Mouse (Mus musculus): ENCODE measurements around the gene Rasl11a. TPM values are rescaled to one million over a fixed set of nuclear protein-coding genes. Genes with fewer than 3 reads are reported as not detected.
"Not testable (repeated sequence)": the region's sequence is repeated elsewhere in the genome, so short reads cannot be mapped to it uniquely, and the experiment has no call there.

Gene Rasl11a
- polyA plus RNA-seq, 1 experiment, result 20.2 TPM

DNA sequence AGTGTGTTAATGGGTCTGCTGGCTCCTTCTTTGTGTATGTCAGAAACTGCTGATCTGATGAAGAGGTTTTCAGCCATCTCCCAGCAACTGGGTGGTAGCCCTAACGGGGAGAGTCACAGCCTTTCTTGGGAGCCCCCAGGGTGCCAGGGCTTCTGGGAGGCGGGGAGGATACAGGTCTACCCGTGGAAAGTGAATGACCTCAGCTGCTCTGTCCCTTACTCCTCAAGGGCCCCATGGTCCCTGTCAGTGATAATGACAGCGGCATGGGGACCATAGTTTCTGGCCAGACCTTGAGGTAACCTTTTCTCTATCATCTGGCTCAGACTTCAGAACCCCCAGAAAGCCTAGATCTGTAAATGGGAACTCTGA lies 23.1 kb downstream of the Rasl11a start:
- H3K36me3 ChIP-seq (ENCODE audit: control insufficient read depth, insufficient read depth, low read length), result no peaks in the 10 kb centered on the region
- TF ChIP-seq POLR2A (IDR thresholded peaks at IDR 0.05; ENCODE audit: low read depth, low read length), result no peak
- TF ChIP-seq CTCF (conservative IDR thresholded peaks at IDR 0.05; ENCODE audit: insufficient read depth, insufficient read length, low read depth, low read length), result no peak
- H3K27ac ChIP-seq (ENCODE audit: insufficient read depth, low read depth, low read length), result no peak overlapping the region
- DNase-seq, result no peak
- no peak overlapping the region for H3K4me3 ChIP-seq (ENCODE audit: insufficient read depth, low read depth, low read length)
- no peaks in the 10 kb centered on the region for H3K27me3 ChIP-seq (replicated peaks; ENCODE audit: control insufficient read depth, insufficient read depth, low read length)
- no peaks in the 10 kb centered on the region for H3K4me1 ChIP-seq (ENCODE audit: control insufficient read depth, insufficient read depth, low read length)
- WGBS, result 53% methylated on average over 4 of the region's 4 CpGs

DNA sequence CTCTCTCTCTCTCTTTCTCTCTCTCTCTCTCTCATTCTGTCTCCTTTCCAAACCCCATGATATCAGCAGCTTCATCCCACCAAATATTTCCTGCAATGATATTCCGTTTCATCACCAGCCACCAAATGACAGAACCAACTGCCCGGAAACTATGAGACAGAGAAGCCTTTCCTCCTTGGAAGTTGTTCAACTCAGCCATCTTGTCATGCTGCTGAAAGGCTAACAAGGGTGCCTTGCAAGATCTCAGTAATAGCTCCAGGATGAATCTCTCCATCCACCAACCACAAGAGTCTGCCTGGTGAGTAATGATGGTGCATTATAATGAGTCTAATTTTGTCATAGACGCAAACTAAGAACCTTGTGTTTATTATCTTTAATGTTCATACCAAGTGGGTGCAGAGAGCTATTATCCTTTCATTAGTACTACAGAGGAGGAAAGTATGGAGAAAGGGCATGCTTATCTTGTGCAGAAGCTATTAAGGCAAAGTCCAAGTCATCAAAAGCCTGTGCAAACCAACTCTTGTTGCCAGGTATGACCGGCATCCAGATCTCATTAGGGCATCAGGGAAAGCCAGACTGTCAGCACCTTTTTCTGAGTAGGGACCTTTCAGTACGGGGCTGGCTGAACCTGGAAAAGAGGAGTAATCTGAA lies 28.2 kb downstream of the Rasl11a start:
- Histone ChIP-seq H3K27ac (ENCODE audit: insufficient read depth, low read depth, low read length) (no peak overlapping the region), H3K4me3 (ENCODE audit: insufficient read depth, low read depth, low read length) (no peak overlapping the region), H3K27me3 (replicated peaks; ENCODE audit: control insufficient read depth, insufficient read depth, low read length) (no peaks in the 10 kb centered on the region), H3K36me3 (ENCODE audit: control insufficient read depth, insufficient read depth, low read length) (no peaks in the 10 kb centered on the region), H3K4me1 (ENCODE audit: control insufficient read depth, insufficient read depth, low read length) (no peaks in the 10 kb centered on the region)
- 84% methylated on average over 5 of the region's 5 CpGs for WGBS
- no peak for DNase-seq
- TF ChIP-seq CTCF (conservative IDR thresholded peaks at IDR 0.05; ENCODE audit: insufficient read depth, insufficient read length, low read depth, low read length), result no peak
- TF ChIP-seq POLR2A (IDR thresholded peaks at IDR 0.05; ENCODE audit: low read depth, low read length), result no peak

DNA sequence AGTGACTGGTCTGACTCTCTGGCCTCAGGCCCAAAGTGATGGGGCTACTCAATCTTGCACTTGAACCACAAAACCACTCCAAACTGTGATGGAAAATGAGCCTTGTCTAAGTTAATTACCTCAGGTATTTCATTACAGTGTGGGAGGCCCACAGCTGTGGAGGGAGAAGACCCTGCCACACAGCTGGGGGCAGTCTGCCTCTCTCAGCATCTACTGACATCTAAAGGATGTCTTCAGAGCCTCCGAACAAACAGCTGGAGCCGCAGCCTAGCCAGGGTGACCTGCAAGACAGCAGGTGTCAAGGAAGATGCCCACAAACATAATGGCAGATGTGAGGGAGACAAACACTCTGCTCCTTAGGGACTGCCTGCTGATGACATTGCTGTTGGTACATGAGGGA lies 31.2 kb downstream of the Rasl11a start:
- Histone ChIP-seq H3K4me3 (ENCODE audit: insufficient read depth, low read depth, low read length) (no peak overlapping the region), H3K27ac (ENCODE audit: insufficient read depth, low read depth, low read length) (no peak overlapping the region), H3K4me1 (ENCODE audit: control insufficient read depth, insufficient read depth, low read length) (no peaks in the 10 kb centered on the region), H3K36me3 (ENCODE audit: control insufficient read depth, insufficient read depth, low read length) (no peaks in the 10 kb centered on the region), H3K27me3 (replicated peaks; ENCODE audit: control insufficient read depth, insufficient read depth, low read length) (no peaks in the 10 kb centered on the region)
- no peak for DNase-seq
- TF ChIP-seq CTCF (conservative IDR thresholded peaks at IDR 0.05; ENCODE audit: insufficient read depth, insufficient read length, low read depth, low read length) (no peak), POLR2A (IDR thresholded peaks at IDR 0.05; ENCODE audit: low read depth, low read length) (no peak)
- 45% methylated on average over 2 of the region's 2 CpGs for WGBS

- H3K27ac ChIP-seq (ENCODE audit: insufficient read depth, low read depth, low read length); DNase-seq; H3K4me3 ChIP-seq (ENCODE audit: insufficient read depth, low read depth, low read length); H3K4me1 ChIP-seq (ENCODE audit: control insufficient read depth, insufficient read depth, low read length); H3K27me3 ChIP-seq (replicated peaks; ENCODE audit: control insufficient read depth, insufficient read depth, low read length); H3K36me3 ChIP-seq (ENCODE audit: control insufficient read depth, insufficient read depth, low read length): not testable (repeated sequence)
- 79% methylated on average over 5 of the region's 6 CpGs for WGBS
Measured at GRCm38 (mm10) chr5:146877882-146878281, 33.0 kb downstream of the Rasl11a start.

GRCm38 (mm10) chr5:146882261-146882660 lies 37.4 kb downstream of the Rasl11a start:
- no peak for DNase-seq
- Histone ChIP-seq H3K27ac (ENCODE audit: insufficient read depth, low read depth, low read length) (no peak overlapping the region), H3K36me3 (ENCODE audit: control insufficient read depth, insufficient read depth, low read length) (no peaks in the 10 kb centered on the region)

GRCm38 (mm10) chr5:146883053-146883452 lies 38.2 kb downstream of the Rasl11a start:
- Histone ChIP-seq H3K4me1 (ENCODE audit: control insufficient read depth, insufficient read depth, low read length) (no peaks in the 10 kb centered on the region), H3K27ac (ENCODE audit: insufficient read depth, low read depth, low read length) (no peak overlapping the region), H3K36me3 (ENCODE audit: control insufficient read depth, insufficient read depth, low read length) (no peaks in the 10 kb centered on the region), H3K27me3 (replicated peaks; ENCODE audit: control insufficient read depth, insufficient read depth, low read length) (no peaks in the 10 kb centered on the region), H3K4me3 (ENCODE audit: insufficient read depth, low read depth, low read length) (no peak overlapping the region)
- TF ChIP-seq CTCF (conservative IDR thresholded peaks at IDR 0.05; ENCODE audit: insufficient read depth, insufficient read length, low read depth, low read length), result 0 out of 2 replicates have a peak, but pooled peaks have one; percentile 4
- no peak for TF ChIP-seq POLR2A (IDR thresholded peaks at IDR 0.05; ENCODE audit: low read depth, low read length)
- WGBS, result 78% methylated on average over 7 of the region's 7 CpGs
- DNase-seq, result no peak

More at GRCm38 (mm10) chr5:146882261-146882660, 37.4 kb downstream of the Rasl11a start:
- H3K4me1 ChIP-seq (ENCODE audit: control insufficient read depth, insufficient read depth, low read length), result no peaks in the 10 kb centered on the region
- H3K27me3 ChIP-seq (replicated peaks; ENCODE audit: control insufficient read depth, insufficient read depth, low read length), result no peaks in the 10 kb centered on the region
- H3K4me3 ChIP-seq (ENCODE audit: insufficient read depth, low read depth, low read length), result no peak overlapping the region
- TF ChIP-seq POLR2A (IDR thresholded peaks at IDR 0.05; ENCODE audit: low read depth, low read length) (no peak), CTCF (conservative IDR thresholded peaks at IDR 0.05; ENCODE audit: insufficient read depth, insufficient read length, low read depth, low read length) (no peak)
- WGBS, result 87% methylated on average over 6 of the region's 6 CpGs

DNA sequence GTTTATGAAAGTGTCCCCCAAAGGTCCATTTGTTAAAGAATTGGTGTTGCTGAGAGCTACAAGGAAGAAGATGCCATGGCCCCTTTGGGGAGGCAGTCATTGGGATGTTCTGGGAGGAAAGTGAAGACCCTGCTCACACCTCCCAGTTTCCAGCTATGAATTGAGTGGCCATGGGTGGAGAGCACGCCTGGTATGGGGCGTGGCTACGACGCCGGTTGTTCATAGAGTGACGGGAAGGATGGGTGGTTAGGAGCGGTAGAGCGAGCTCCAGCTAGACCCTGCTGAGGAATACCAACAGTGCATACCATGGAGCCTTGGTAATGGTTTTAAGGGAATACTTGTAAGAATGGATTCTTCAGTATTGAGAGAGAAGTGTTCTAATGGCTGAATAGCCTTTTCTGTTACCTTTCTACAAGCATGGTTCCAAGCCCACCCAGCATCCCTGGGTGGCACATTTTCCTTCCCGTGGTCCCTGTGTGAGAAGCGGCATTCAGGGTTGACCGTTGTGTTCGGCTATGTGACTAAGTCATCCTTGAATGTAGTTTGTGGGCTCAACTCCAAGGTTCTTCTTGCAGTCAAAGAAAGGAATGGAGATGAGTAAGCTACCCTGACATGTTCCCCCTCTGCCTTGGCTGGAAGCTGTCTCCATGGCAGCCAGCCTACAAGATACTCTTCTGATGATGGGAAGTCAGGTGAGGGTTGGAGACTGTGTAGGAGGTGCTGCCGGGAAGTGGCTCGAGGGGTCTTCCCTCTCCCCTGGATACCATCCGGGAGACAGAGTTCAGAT lies 38.8 kb downstream of the Rasl11a start:
- H3K4me1 ChIP-seq (ENCODE audit: control insufficient read depth, insufficient read depth, low read length), result no peaks in the 10 kb centered on the region
- no peak for DNase-seq
- H3K4me3 ChIP-seq (ENCODE audit: insufficient read depth, low read depth, low read length), result no peak overlapping the region
- H3K27ac ChIP-seq (ENCODE audit: insufficient read depth, low read depth, low read length), result no peak overlapping the region
- no peak for TF ChIP-seq POLR2A (IDR thresholded peaks at IDR 0.05; ENCODE audit: low read depth, low read length)
- TF ChIP-seq CTCF (conservative IDR thresholded peaks at IDR 0.05; ENCODE audit: insufficient read depth, insufficient read length, low read depth, low read length), result no peak
- 84% methylated on average over 15 of the region's 15 CpGs for WGBS
- H3K36me3 ChIP-seq (ENCODE audit: control insufficient read depth, insufficient read depth, low read length), result no peaks in the 10 kb centered on the region
- no peaks in the 10 kb centered on the region for H3K27me3 ChIP-seq (replicated peaks; ENCODE audit: control insufficient read depth, insufficient read depth, low read length)
